Mouse (Mus musculus) layer of hippocampus, postnatal 14 days (tissue): Measurements from ENCODE around the gene Drap1. TPM values are rescaled to one million over a fixed set of nuclear protein-coding genes. Genes with fewer than 3 reads are reported as not detected.
A peak's percentile ranks its signal among the peaks of the same experiment; 100 is the strongest.

Experiments used
- DNase-seq, 2 experiments: peaks; one replicate each; pipeline ENCODE4 v3.0.0; 2021 to 2022; ENCODE audit warnings: low spot score in 2 of 2, mixed read lengths in 1 of 2
- long read RNA-seq, 2 experiments: library from polyadenylated mRNA; stranded (forward); transcript quantifications; one replicate each; pipeline ENCODE4 v2.0.0; 2021
- total RNA-seq, 2 experiments: library from RNA; stranded (reverse); gene quantifications; 2 replicates each; pipeline ENCODE4 v1.2.3; 2021

Gene Drap1
- total RNA-seq, result 100 to 1,000 TPM; 269 to 270 TPM
- long read RNA-seq, experiment 1, transcript Drap1-201 (7 exons, 992 nt), result major isoform, 135 of 165 reads
- long read RNA-seq, experiment 1, transcript Drap1-209 (6 exons, 734 nt), result minor isoform, 5 of 165 reads
- long read RNA-seq, experiment 1, transcript Drap1-203 (7 exons, 939 nt), result minor isoform, 6 of 165 reads
- long read RNA-seq, experiment 1, partial matches to known transcripts, result 9 of 165 reads
- long read RNA-seq, experiment 1, other reads (novel, unspliced or antisense), result 9 of 165 reads
- long read RNA-seq, experiment 2, transcript Drap1-209 (6 exons, 734 nt), result minor isoform, 11 of 325 reads
- long read RNA-seq, experiment 2, transcript Drap1-204 (3 exons, 674 nt), result minor isoform, 5 of 325 reads
- long read RNA-seq, experiment 2, transcript Drap1-203 (7 exons, 939 nt), result minor isoform, 15 of 325 reads
- long read RNA-seq, experiment 2, transcript Drap1-201 (7 exons, 992 nt), result major isoform, 269 of 325 reads
- long read RNA-seq, experiment 2, partial matches to known transcripts, result 9 of 325 reads
- long read RNA-seq, experiment 2, other reads (novel, unspliced or antisense), result 10 of 325 reads

DNA sequence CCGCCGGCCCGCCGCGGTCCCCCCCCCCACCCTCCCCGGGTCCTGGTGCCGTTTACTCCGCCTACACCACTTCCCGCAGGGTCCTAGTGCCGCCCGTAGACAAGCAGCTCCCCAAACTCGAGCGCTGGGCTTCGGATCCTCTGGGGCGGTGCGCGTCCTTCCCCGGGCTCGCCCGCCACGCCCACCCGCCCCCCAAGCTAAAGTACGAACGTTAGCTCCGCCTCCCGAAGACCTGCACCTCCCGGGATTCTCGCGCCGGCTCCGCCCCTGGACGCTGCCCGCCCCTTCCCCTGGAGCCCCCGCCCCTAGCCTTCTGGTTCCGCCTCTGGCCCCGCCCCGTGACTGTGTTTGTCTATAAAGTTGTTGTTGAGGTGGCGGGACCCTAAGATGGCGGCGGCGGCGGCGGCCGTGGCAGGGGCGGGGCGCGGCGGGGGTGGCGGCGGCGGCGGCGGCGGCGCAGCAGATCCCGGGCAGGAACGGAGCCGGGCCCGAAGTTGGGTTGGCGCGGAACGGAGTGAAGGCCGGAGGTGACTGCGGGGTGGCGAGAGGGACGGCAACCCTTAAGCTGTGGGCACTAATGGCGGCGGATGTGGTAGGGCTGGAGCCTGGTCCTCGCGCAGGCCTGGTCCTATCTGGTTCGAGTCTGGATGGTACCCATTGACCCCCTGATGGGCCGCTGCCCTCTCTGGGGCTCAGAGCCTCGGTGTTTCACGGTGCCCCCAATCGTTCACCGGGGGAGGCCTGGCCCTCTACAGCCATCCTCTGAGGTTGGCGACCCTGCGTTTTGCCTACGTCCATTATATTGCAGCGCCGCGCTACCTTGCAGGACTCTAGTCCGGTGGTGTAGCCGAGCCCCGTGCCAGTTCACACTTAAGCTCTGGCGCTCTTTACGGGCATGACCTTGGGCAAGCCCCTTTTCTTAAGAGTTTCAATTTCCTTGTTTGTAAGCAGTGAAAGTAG is at the start of gene Drap1, which contains the start of gene AI837181:
TSS of gene Drap1 (minus strand) at position 198 of the 960 bp plus-strand sequence.
TSS of gene AI837181 (plus strand) at position 363 of the 960 bp plus-strand sequence.
- DNase-seq, result peak; percentile 92 to 95

DNA sequence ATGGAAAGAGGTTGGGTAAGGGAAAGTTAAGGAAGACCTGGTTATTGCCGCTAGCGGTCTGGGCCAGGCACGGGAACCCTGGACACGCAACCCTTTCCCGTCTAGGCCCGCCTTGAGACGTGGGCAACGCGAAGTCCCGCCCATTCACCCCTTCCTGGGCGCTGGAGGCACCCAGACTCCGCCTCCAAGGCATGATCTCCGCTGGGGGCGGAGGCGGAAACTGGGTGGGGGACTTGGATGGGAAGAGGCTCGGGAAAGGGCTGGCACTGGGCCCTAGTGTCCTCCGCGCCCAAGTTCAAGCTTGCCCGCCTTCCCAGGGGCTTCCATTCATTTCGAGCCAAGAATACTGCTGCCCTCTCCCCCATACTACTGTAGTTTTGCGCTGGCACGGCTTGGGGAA is 48.9 kb upstream of the Drap1 start, which contains the start of gene Efemp2:
TSS of gene Efemp2 (plus strand) at position 235 of the 400 bp plus-strand sequence.
- peak; percentile 47 to 58 for DNase-seq

DNA sequence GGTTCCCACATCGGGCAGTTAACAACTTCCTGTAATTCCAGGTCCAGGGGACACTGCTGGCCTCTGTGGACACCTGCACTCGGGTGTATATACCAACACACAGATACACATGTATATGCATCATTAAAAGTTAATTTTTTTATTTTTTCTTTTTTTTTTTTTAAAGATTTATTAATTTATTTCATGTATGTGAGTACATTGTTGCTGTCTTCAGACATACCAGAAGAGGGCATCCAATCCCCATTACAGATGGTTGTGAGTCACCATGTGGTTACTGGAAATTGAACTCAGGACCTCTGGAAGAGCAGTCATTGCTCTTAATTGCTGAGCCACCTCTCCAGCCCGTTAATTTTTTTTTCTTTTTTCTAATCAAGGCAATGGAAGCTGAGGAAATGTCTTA is 48.1 kb upstream of the Drap1 start:
- DNase-seq, result no peak

DNA sequence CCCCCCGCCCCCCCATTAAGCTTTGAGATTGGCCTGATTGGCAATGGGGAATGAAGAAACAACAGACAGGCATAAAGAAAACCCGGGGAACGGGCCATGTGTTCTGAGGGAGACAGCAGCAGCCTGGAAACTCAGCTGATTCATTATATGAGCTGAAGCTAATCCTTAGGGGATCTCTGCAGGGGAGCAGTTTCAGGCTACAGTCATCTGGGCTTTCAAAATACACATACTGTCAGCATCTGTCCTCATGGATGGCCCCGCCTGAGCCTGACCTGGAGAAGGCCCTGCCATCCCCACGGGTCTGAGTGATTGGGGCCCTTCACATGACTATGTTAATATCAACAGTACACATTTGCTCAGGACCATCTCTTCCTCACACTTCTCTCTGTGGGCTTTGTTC is 47.1 kb upstream of the Drap1 start:
- no peak for DNase-seq

DNA sequence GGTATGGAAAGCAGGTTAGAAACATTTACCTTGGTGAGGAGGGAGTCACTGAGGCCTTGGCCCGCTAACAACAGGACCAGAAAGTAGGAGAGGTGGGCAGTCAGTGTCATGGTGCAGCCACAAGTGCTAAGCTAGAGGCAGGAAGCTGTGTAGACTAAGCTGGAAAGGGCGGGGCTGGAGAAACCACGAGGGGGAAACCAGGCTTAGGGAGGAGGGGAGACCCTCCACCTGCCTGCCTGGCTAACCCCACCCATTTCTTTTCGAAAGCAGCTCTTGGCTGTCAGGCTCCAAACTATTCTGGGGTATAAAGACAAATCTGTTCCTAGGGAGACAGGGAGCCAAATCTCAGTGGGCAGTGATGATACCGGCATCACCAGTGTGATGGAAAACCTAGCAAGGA is 43.6 kb upstream of the Drap1 start, which contains the start of gene Ctsw:
TSS of gene Ctsw (minus strand) at position 134 of the 400 bp plus-strand sequence.
- DNase-seq, result no peak

DNA sequence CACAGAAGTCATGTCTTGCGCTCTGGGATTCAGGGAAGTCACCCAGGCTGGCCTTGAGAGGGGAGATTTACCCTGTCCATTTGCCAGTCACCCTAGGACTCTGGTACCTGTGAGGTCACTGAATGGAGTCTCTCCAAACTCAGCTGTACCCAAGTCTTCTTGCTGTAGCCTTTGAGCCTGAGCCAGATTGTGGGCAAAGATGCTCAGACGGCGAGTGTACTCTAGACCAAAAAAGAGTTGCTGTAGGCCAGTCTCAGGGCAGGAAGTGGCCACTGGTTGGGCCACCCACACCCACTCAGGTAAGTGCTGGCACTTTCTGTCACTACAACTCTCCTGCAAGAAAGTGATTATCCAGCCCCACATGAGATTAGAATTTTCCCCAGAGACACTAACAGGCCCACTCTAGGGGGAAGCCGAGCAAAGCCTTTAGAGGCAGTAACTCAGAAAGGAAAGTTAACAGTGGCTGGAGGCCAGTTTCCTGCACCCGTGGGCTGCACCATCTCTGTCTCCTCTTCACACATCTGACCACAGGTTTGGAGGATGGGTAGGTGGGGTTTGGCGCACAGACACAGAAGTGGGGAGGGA is 42.2 kb upstream of the Drap1 start:
- no peak for DNase-seq

DNA sequence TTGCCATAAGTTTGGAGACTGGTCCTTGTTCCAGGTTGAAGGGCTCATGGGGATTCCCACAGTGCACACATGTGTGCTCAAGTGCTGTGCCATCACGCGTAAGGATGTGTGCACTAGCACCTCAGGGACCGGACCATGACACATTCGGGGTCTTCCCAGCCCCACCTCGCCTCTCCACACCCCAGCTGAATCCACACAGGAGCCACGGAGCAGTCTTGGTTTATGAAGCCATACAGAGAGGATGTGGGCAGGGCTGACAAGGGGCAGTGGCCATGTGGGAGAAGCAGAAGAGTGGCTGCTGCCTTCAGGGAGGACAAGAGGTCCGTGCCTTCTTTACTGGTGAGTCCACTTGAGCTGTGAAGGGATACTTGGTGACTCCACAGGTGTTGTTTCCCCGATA is 40.3 kb upstream of the Drap1 start:
- DNase-seq, result no peak

DNA sequence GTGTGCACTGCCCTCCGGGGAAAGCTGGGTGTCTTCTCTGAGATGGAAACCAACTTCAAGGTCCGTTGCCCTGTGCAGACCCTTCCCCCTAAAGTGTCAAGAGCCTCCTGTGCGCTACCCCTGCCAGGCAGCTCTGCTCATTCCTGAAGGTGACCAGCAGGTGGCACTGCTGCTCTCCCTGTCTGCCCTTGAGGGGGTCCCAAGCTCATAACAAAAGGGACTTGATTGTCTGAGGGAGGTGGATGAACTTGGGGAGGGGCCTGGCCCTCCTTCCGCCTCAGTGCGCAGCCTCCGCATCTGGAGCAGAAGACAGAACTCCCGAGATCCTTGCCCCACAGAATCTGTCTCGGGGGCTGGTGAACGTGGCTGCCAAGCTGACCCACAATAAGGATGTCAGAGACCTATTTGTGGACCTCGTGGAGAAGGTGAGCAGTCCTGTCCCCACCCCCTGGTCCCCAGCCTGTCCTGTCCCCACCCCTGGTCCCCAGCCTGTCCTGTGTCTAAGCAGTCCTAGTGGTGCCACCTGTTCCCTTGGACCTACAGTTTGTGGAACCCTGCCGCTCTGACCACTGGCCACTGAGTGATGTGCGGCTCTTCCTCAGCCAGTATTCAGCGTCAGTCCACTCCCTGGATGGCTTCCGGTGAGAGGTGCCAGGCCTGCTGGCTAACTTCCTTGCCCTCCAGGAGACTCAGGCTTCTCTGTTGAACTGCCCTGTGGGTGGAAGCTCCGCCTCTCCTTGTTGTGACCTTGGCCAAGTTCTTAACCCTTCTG is 39.2 kb upstream of the Drap1 start:
- DNase-seq, result peak; percentile 61 to 68

DNA sequence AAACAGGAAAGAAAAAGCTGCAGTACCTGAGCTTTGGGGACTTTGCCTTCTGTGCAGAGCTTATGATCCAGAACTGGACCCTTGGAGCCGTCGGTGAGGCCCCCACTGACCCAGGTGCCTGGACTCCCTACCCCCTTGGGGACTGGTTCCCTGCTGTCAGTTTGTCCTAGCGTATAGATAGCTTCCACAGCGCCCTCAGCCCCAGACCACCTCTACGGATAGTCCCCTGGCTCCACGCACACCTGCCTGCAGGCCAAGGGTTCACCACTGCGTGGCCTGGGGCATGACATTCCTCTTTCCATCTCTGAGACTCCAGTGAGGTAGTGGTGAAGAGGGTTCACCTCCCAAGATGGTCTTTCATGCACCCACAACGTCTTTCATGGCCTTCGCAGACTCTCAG is 38.4 kb upstream of the Drap1 start:
- no peak for DNase-seq

DNA sequence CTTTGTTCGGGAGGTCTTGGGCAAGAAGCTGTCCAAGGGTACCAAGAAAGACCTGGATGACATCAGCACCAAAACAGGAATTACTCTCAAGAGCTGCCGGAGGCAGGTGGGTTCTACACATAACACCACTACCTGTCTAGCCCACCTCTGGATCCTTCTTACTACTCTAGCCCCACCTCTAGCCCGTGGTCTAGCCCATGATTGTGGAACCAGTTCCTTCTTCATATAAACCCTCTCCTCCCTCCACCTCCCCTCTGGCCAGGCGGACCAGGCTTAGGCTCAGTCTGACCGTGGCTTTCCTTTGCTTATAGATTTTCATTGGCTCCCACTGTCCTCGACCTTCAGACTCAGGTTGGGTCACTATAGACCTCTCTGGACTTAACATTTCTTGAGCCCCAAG is 36.6 kb upstream of the Drap1 start:
- no peak for DNase-seq

DNA sequence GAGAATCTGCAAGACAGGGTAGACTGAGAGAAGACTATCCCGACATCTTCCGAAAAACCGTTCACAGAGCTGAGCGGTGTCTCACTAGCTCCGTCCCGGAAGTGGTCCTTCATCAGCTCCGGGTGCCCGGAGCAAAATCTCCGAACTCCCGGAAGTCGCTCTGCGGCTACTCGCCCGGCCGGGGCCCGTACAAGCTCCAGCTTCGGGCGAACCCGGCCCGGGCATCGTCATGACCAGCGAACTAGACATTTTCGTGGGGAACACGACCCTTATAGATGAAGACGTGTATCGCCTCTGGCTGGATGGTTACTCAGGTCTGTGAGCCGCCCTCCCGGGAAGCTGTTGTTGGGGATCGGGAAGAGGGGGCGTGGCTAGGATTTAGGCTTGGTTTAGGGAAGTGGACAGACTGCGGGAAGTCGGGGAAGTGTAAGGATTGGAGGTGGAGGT is 35.7 kb upstream of the Drap1 start, which contains the start of gene Fibp:
TSS of gene Fibp (plus strand) at position 151 of the 447 bp plus-strand sequence.
- peak; percentile 87 to 91 for DNase-seq

DNA sequence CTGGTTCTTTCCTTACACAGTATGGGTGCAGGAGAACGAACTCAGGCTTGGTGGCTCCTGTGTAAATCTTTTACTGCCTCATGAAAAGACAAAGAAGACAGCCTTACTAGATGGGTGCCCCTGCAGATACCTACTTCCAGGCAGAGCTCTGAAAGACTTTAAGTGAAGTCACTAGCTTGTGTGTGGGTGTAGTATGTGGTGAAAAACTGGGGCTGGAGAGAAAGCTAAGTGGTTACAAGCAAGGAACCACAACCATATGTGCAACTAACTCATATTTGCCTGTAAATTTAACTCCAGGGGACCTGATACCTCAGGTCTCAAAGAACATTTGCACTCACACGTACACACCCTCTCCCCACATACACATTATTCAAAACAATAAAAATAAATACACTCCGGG is 35.1 kb upstream of the Drap1 start:
- no peak for DNase-seq

DNA sequence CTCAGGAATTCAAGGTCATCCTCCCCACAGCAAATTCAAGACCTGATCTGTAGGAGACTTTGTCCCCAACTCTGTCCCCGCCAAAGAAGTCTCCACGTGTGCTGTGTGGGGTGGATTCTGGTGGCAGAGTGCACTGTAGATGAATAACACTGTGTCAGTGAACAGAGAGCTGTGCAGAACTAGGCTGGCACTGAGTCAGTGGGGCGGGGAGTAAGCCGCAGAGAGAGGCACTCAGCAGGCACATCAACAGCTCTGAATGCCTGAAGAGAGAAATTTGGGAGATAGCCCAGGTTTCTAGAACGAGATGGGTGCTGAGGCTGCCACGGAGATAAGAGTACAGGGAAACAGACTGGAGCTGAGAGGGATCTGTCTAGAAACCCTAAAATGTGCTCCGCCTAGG is 34.2 kb upstream of the Drap1 start:
- DNase-seq, result peak in 1 of 2 experiments; percentile 62

DNA sequence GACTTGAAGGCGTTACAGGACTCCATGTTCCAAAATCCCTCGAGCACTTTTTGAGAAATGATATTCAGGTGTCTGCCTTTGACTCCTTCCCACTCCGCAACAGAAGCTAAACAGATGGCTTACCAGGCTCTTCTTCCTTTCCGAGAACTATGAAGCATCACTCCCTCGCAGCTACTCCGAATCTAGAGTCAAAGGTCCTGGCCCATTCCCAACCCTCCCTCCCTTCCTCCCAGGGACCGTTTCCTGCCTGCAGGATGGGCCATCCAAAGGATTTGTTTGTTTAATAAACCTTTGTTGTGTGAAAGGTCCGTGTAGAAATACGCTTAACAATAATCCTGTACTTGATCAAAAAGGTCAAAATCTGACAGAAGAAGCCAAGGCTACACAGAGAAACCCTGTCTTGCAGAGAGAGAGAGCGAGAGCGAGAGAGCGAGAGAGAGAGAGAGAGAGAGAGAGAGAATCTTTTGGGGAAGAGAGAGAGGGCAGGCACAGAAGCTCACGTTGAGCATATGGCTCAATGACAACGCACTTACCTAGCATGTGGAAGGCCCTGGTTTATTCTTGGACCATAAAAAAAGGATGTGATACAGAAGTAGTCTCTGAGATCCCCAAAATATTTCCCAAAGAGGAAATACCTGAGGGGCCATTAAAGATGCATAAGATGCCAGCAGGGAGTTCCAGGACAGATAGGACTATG is 33.1 kb upstream of the Drap1 start, which contains the start of gene Ccdc85b:
TSS of gene Ccdc85b (minus strand) at position 149 of the 697 bp plus-strand sequence.
- DNase-seq, result no peak

DNA sequence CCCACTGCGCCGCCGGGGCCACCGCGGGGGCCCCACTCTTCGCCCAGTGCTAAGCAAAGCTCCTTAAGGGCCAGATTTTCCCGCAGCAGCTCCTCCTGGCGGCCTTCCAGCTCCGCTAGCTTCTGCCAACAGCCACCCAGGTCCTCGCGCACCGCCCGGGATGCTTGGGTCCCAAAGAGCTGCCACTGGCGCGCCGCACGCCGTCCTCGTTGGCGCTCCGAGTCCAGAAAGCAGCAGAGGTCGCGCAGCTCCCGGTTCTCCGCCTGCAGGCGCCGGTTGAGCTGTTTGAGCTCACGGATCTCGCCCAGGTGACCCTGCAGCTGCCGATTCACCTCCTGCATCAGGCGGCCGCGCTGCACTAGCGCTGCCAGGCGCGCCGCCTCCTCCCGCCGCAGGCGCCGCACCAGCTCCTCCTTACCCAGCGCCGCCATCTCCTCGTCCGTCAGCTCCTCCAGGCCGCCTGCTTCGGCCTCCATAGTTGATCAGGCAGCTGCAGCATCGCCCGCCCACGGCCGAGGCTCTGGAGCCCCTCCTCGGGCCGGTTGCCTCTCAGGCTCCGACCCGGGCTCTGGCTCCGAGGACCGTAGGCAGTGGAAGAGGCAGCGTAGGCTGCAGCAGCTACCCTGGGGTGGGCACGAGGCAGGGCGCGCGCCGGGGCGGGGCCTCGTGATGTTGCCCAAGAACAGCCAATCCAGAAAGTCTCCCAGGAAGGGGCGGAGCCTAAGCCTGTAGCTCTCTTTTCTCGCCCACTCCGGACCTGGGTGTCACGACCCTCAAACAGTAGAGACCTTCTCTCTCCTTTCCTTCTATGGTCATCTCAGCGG is 32.4 kb upstream of the Drap1 start:
- DNase-seq, result peak; percentile 96 to 97

DNA sequence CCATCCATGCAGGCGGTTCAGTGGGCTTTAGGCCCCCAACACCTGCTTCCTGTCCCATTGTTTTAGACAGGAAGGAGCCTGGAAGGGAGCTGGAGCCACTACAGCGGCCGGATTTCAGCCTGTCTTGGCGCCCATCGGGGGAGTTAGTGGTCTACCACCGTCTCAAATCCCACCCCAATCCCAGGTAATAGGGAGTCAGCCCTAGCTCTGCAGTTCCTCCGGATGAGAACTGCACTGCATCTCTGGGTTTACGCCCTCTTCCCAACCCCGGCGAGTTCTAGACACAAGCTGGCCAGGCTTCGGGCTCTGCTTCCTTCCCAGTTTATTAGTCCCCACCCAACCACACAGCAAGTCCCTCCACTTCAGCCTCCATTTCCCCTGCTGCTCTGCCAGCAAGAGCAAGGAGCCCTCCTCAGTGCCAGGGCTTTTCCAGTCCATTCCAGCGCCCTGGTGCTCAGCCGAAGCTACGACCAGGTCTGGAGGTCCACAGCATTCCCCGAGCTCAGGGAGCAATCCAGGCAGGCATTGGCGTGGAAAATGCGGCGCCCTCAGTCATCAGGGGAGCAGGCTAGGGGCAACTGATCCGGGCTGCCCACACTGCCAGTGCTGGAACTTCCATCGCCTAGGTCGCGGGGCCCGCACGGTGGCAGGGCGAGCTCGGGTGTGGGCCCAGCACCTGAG is 31.6 kb upstream of the Drap1 start:
- DNase-seq, result no peak

DNA sequence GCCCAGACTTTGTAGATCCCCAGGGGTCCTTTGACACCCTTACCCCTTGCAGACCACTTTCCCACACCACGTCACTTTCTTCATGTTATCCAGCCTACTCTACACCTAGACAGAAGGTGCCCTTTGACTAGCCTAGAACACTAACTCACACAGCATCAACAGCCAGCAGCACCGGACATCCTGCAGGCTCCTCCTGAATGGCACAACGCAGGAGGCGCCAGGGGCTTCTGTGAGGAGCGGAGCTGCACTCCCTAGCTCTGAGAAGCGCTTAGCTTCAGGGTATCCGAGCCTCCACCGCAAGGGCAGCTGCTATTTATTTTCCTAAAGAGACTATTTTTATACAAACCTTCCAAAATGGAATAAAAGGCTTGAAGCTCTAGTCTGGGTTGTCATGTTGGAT is 30.8 kb upstream of the Drap1 start:
- DNase-seq, result no peak

DNA sequence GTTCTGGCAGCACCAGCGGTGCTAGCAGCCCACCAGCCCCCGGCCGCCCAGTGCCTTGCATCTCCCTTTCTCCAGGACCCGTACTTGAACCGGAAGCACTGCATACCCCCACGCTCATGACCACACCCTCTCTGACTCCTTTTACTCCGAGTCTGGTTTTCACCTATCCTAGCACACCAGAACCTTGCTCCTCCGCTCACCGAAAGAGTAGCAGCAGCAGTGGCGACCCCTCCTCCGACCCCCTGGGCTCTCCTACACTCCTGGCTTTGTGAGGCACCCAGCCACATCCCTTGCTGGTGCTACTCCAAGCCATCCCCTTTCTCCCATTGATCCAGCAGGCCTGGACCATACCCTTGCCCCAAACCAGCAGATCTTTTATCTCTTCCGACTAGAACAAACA is 30.3 kb upstream of the Drap1 start:
- DNase-seq, result no peak
